Mouse (Mus musculus) T-cell, adult 66 days (primary cell): ENCODE results near the gene Wdr61. TPM values are rescaled to one million over a fixed set of nuclear protein-coding genes. Genes with fewer than 3 reads are reported as not detected.

Experiments
- total RNA-seq, 2 experiments: library from RNA; stranded (reverse); gene quantifications; 3 replicates in 1 of 2; 4 replicates in 1 of 2; pipeline ENCODE4 v1.2.4; 2023

Wdr61 gene
- total RNA-seq = 10 to 100 TPM; 49.5 to 50.9 TPM

GRCm38 (mm10) chr9:54733921-54734638, at the start of gene Wdr61:
Wdr61 (minus strand) TSS chr9:54734519.

DNA sequence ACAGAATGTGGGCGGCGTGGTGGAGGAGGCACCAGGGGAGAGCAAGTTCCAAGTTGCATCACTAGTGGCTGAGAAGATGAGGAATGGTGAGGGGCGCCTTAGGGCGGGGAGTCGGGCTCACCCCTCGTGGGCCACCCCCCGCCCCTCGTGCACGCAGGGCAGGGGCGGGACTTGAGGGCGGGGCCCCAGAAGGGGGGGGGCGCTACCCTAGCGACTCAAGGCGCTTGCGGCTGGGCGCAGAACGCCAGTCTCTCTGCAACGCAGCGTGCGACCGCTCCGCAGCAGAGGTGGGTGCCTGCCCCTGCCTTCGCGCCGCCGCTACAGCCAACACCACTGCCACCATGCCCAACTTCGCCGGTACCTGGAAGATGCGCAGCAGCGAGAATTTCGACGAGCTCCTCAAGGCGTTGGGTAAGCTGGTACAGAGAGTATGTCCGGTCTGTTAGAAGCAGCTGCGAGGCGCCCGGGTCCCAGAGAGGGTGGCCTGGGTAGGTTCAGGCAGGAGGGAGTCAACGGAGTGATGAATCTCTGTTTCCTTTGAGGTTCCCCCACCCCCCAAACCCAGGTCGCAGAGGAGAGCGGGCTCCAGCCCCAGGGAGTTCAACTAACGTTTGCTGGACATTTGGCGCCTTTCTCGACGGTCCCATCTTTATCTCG, 30.4 kb upstream of the Wdr61 start, which contains the start of gene Crabp1:
Crabp1 (plus strand) TSS at position 188 of the 657 bp plus-strand sequence.

GRCm38 (mm10) chr9:54698318-54699086, 35.8 kb downstream of the Wdr61 start, which contains the start of gene Dnaja4:
Dnaja4 (plus strand) TSS chr9:54698873.

Other genes starting within 250 kb of the Wdr61 start
- gene Dmxl2, start 232.9 kb downstream of the Wdr61 start, total RNA-seq = under 1 TPM; 0.21 to 0.41 TPM
- not detected for gene Sh2d7, start 195.5 kb downstream of the Wdr61 start, total RNA-seq
- under 1 TPM in 1 of 2 experiments, not detected in 1; 0.38 TPM for gene Cib2, start 174.3 kb downstream of the Wdr61 start, total RNA-seq
- gene Idh3a, start 148.2 kb downstream of the Wdr61 start, total RNA-seq = 10 to 100 TPM; 47.3 to 51.4 TPM
- gene Acsbg1, start 72.6 kb downstream of the Wdr61 start, total RNA-seq = 10 to 100 TPM; 14.6 to 18.9 TPM
- gene Dnaja4, start 35.6 kb downstream of the Wdr61 start, total RNA-seq = 10 to 100 TPM; 20.6 to 24.5 TPM
- not detected for gene Crabp1, start 30.2 kb upstream of the Wdr61 start, total RNA-seq
- gene Ireb2, start 129.3 kb upstream of the Wdr61 start, total RNA-seq = 10 to 100 TPM; 41.5 to 48.4 TPM
- gene Hykk, start 182.8 kb upstream of the Wdr61 start, total RNA-seq = 1 to 10 TPM in 1 of 2 experiments, under 1 TPM in 1; 0.80 to 1.2 TPM
- 100 to 1,000 TPM; 109 to 110 TPM for gene Psma4, start 216.3 kb upstream of the Wdr61 start, total RNA-seq
- not detected for gene AY074887, start 216.5 kb upstream of the Wdr61 start, total RNA-seq
- gene Chrna5, start 246.4 kb upstream of the Wdr61 start, total RNA-seq = not detected